Mouse (Mus musculus): ENCODE results near the gene Pum2.

- TF ChIP-seq POLR2A (IDR thresholded peaks at IDR 0.05; ENCODE audit: borderline replicate concordance, extremely low read depth, insufficient read depth, insufficient read length, poor library complexity, severe bottlenecking) (no peak), CTCF (IDR thresholded peaks at IDR 0.05; ENCODE audit: borderline replicate concordance, extremely low read depth, insufficient read depth, insufficient read length) (no peak)
Measured at GRCm38 (mm10) chr12:8634306-8634705, 39.6 kb upstream of the Pum2 start.

Data from brain, embryonic 14.5 days (tissue).